Mouse (Mus musculus) 416B (cell line): Measurements from ENCODE around the gene Asb10.

Experiments used
- DNase-seq: peaks from one replicate; pipeline ENCODE4 v3.0.0; 2011; ENCODE audit warnings: low read depth

Gene Asb10

DNA sequence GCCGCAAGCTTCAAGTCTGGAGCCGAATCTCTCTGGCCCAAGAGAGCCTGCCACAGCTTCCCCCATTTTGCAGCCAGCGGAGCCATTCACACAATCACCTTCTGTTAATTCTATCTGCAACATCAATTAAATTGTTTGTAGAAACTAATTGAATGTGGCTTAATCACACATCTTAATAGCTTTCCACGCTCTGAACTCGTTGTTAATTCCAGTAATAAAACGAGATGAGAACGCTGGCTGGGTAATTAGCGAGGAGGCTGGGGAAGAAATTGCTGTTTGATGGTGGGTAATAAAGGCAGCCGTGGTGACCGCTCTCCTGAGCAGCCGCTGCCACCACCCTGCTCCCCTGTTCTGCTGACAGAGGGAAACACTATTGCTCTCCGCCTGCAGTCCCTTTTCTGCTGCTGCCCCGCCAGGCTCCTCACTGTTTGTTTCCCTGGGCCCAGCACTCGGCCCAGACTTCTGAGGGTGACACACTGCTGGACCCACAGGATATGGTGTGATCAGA, 50.3 kb downstream of the Asb10 start:
- DNase-seq: no peak

DNA sequence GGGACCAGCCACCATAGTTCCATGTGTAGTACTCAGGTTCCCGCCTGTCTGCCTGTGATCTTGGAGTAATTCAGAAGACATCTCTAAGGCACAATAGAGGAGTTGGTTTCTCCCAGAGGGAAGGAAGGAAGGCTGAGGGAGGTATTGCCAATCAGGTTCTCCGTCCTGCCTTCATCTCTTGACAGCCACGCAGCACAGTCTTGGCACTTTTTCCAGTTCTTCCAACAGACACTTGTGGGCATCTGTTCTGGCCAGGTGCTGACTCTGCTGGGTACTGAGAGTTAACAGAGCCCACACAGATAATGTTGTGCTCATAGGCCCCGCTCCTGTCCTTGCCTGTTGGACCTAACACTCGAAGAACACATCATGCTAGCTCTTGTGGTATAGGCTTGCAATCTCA, 54.0 kb downstream of the Asb10 start:
- DNase-seq: no peak

DNA sequence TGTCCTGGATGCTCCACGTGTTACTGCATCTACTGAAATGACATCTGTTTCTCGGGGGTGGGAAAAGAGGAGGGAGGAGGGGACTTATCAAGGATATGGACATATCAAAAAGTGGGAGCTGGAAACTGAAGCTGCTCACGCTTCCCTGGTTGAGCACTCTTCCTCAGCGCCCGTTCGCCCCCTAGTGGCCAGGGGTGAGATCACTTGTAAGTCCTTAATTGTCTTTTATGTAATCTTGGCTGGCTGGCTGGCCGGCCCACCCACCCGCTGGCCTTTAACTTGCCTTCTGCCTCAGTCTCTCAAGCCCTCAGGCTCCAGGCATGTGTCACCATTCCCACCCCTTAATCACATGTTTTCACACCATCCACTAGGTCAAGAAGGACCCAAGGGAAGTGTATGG, 54.7 kb downstream of the Asb10 start:
- peak; percentile 79 for DNase-seq

DNA sequence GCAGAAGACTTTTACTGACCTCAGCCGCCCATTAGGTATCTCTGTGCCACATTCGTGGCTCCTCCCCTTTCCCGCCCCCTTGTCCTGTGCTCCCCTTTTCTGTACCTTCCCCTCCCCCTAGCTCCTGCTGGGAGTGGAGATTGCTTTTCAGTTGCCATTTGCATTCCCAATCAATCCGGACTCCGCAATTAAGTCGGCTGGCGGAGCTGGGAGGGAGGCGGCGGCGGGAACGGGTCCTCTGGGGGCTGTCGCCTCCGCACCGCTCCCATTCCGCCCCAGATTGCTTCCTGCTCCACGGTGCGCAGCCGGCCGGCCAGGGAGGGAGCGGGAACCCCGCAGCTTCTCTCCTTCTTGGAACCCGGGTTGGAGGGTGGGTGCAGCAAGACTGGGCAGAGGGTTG, 55.8 kb downstream of the Asb10 start:
- DNase-seq: no peak

DNA sequence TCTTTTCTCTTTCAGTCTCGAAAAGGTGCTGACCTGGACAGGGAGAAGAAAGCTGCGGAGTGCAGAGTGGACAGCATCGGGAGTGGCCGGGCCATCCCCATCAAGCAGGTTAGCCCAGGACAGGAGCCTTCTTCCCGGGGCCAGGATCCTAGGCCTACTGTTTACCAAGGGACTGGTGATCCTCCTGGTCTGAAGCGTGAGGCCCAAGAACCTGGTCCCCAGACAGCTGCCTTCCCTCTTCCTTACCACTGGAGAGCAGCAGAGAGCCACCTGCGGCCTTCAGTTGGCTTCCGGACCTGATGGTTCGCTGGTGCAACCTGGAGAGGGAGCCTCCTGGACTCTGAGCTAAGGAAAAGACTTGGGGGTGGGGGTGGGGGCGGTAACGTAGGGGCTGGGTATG, 57.5 kb downstream of the Asb10 start:
- peak; percentile 59 for DNase-seq
